Mouse (Mus musculus): ENCODE data around the gene Igf2r. TPM values are rescaled to one million over a fixed set of nuclear protein-coding genes. Genes with fewer than 3 reads are reported as not detected.
A peak's percentile ranks its signal among the peaks of the same experiment; 100 is the strongest.

The Igf2r gene
- polyA plus RNA-seq, 1 experiment from 2014 or later = 21.7 TPM

DNA sequence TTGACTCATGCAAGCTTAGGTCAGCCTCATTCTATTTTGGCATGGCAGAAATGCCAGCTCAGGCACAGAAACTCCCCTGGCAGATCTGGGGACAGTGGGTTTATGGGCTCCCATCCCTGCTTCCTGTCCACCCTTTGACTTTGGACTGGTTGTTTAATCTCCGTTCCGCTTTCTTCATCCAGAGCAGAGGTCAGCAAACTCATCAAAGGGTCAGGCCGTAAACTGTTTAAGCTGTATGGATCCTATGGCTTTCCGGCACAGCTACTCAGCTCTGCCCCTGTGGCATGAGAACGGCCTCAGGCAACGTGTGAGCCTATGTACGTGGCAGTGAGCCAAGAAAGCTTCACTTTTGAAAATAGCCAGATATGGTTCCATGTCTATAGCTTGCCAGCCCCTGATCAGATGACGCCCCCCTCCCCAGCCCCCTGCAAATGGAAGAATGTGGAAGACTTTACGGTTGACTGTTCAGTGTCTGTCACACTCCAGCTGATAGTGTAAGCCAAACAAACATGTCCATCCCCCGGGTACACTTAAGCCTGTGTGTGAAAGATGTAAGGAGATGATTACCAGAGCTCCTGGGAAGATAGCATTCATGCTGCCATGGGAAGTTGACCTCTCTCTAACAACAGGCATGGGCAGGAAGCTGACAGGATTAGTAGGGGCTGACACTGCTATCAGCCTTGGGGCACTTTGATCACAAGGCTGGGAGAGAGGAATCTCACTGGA, 21.1 kb upstream of the Igf2r start:
- no peak overlapping the region for H3K9ac ChIP-seq (ENCODE audit: low read length)
- H3K9me3 ChIP-seq (ENCODE audit: control insufficient read depth, low read length) = no peaks in the 10 kb centered on the region
- H3K4me3 ChIP-seq (ENCODE audit: low read depth, low read length) = no peak overlapping the region
- no peak overlapping the region for H3K4me2 ChIP-seq (ENCODE audit: low read depth, low read length, severe bottlenecking)
- WGBS = 27% methylated on average over 10 of the region's 10 CpGs
- H3K4me1 ChIP-seq (replicated peaks; ENCODE audit: control insufficient read depth, insufficient read depth, low read length) = no peaks in the 10 kb centered on the region; the same call in 1 of the 2 replicates
- H3K36me3 ChIP-seq (ENCODE audit: control insufficient read depth, insufficient read depth, low read length) = no peaks in the 10 kb centered on the region
- H3K27me3 ChIP-seq (ENCODE audit: control insufficient read depth, insufficient read depth, low read length) = no peaks in the 10 kb centered on the region
- peak; percentile 62 for DNase-seq (ENCODE audit: low spot score)
- ATAC-seq (replicated peaks; ENCODE audit: low FRiP score) = peak; percentile 55; the same call in 1 of the 2 replicates
- H3K27ac ChIP-seq (ENCODE audit: low read depth, low read length) = peak overlapping the region; percentile 34

GRCm38 (mm10) chr17:12782861-12783847, 13.7 kb upstream of the Igf2r start:
- Histone ChIP-seq H3K4me1 (replicated peaks; ENCODE audit: control insufficient read depth, insufficient read depth, low read length) (no peaks in the 10 kb centered on the region; the same call in 1 of the 2 replicates), H3K4me3 (ENCODE audit: low read depth, low read length) (no peak overlapping the region), H3K27ac (ENCODE audit: low read depth, low read length) (no peak overlapping the region), H3K9me3 (ENCODE audit: control insufficient read depth, low read length) (no peaks in the 10 kb centered on the region), H3K4me2 (ENCODE audit: low read depth, low read length, severe bottlenecking) (no peak overlapping the region), H3K36me3 (ENCODE audit: control insufficient read depth, insufficient read depth, low read length) (no peaks in the 10 kb centered on the region), H3K27me3 (ENCODE audit: control insufficient read depth, insufficient read depth, low read length) (no peaks in the 10 kb centered on the region), H3K9ac (ENCODE audit: low read length) (no peak overlapping the region)
- WGBS = 79% methylated on average over 11 of the region's 11 CpGs
- DNase-seq (ENCODE audit: low spot score) (no peak), ATAC-seq (replicated peaks; ENCODE audit: low FRiP score) (no peak)

DNA sequence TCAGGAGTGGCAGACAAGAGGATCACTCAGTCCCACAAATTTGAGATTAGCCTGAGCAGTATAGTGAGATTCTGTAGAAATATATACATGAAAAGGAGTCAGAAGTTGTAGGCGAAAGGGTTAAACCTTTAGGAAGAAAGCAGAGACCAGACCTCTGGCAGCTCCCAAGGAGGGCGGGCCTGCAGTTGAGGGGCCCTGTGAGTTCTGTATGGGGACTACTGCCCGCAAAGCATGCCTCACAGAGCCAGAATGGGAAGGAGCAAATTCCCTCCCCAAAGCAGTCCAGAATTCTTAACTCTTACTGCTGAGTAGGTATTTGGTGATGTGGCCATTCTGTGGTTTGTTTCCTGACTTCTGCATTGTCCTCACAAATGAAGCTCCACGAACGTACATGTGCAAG, 11.6 kb upstream of the Igf2r start:
- no peaks in the 10 kb centered on the region for H3K36me3 ChIP-seq (ENCODE audit: control insufficient read depth, insufficient read depth, low read length)
- WGBS = 46% methylated on average over 5 of the region's 5 CpGs
- H3K9me3 ChIP-seq (ENCODE audit: control insufficient read depth, low read length) = no peaks in the 10 kb centered on the region
- no peak overlapping the region for H3K4me3 ChIP-seq (ENCODE audit: low read depth, low read length)
- ATAC-seq (replicated peaks; ENCODE audit: low FRiP score) (no peak), DNase-seq (ENCODE audit: low spot score) (peak; percentile 60)
- H3K9ac ChIP-seq (ENCODE audit: low read length) = no peak overlapping the region
- no peak overlapping the region for H3K27ac ChIP-seq (ENCODE audit: low read depth, low read length)
- H3K4me2 ChIP-seq (ENCODE audit: low read depth, low read length, severe bottlenecking) = no peak overlapping the region
- H3K4me1 ChIP-seq (replicated peaks; ENCODE audit: control insufficient read depth, insufficient read depth, low read length) = no peaks in the 10 kb centered on the region; the same call in 1 of the 2 replicates
- no peaks in the 10 kb centered on the region for H3K27me3 ChIP-seq (ENCODE audit: control insufficient read depth, insufficient read depth, low read length)

DNA sequence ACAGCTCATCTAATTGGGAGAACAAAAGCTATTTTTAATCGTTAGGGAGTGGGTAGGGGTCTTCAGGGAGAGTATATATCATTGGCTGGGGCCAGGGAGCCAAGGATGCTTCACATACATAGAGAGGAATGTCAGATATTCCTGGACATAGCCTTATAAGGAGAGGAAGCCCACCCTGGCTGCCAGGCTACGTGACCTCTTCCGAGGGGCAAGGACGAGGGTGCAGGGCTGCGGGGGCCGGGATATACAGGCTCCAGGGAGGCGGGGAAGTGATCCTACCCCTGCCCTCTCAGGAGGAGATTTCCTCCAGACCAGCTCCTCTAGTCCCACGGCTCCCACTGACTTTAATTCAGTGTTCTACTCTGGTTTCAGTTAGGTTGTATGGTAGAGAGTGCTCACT, 10.7 kb upstream of the Igf2r start:
- Histone ChIP-seq H3K4me3 (ENCODE audit: low read depth, low read length) (no peak overlapping the region), H3K4me2 (ENCODE audit: low read depth, low read length, severe bottlenecking) (no peak overlapping the region), H3K27me3 (ENCODE audit: control insufficient read depth, insufficient read depth, low read length) (no peaks in the 10 kb centered on the region), H3K27ac (ENCODE audit: low read depth, low read length) (0 out of 2 replicates have a peak overlapping the region, but pooled peaks have one; percentile 12), H3K36me3 (ENCODE audit: control insufficient read depth, insufficient read depth, low read length) (no peaks in the 10 kb centered on the region), H3K9me3 (ENCODE audit: control insufficient read depth, low read length) (no peaks in the 10 kb centered on the region), H3K9ac (ENCODE audit: low read length) (no peak overlapping the region), H3K4me1 (replicated peaks; ENCODE audit: control insufficient read depth, insufficient read depth, low read length) (no peaks in the 10 kb centered on the region; the same call in 1 of the 2 replicates)
- peak; percentile 57 for DNase-seq (ENCODE audit: low spot score)
- whole genome bisulfite sequencing = 67% methylated on average over 8 of the region's 8 CpGs
- ATAC-seq (replicated peaks; ENCODE audit: low FRiP score) = no peak

DNA sequence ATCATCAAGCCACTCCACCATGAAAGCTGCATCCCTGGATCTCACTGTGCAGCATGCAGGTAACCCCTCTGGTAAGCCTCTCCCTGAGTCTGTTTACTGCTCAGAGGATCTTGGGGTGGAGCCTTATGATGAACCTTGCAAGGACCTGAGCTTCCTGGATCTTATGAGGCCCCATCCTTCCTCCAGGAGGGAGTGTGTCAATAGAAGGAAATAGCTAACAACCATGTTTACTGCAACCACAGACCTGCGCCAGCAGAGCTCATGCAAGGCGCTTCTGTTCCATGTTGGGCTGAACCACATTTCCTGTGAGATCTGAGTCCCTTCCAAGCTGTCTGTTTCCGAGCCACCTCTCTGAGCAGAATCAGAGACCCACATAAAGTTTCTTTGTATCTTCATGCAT, 10.0 kb upstream of the Igf2r start:
- 88% methylated on average over 3 of the region's 3 CpGs for WGBS

DNA sequence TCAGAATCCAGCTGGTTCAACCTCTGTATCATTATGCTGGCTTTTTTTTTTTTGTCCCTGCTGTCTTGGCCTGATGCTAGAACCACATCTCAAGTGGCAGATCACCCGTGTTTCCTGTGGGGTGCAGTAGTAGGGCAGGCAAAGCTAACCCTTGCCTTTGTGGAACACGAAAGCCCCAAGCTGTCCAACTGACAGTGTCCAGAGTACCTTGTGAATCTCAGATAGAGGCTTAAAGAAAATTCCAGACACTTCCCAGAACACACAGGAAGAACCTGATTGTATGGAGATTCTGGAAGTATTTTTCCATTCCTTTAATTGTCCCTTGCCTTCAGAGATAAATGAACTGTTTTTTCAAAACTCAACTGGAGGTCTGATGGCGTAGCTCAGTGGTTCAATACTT, 4.5 kb upstream of the Igf2r start:
- Histone ChIP-seq H3K27ac (ENCODE audit: low read depth, low read length) (no peak overlapping the region), H3K4me2 (ENCODE audit: low read depth, low read length, severe bottlenecking) (no peak overlapping the region), H3K4me1 (replicated peaks; ENCODE audit: control insufficient read depth, insufficient read depth, low read length) (0 out of 2 replicates have a peak, but pooled peaks cover under 1% of the 10 kb centered on the region), H3K9me3 (ENCODE audit: control insufficient read depth, low read length) (no peaks in the 10 kb centered on the region), H3K27me3 (ENCODE audit: control insufficient read depth, insufficient read depth, low read length) (no peaks in the 10 kb centered on the region), H3K36me3 (ENCODE audit: control insufficient read depth, insufficient read depth, low read length) (no peaks in the 10 kb centered on the region), H3K9ac (ENCODE audit: low read length) (no peak overlapping the region), H3K4me3 (ENCODE audit: low read depth, low read length) (no peak overlapping the region)
- no peak for DNase-seq (ENCODE audit: low spot score)
- ATAC-seq (replicated peaks; ENCODE audit: low FRiP score) = no peak
- 82% methylated on average over 3 of the region's 3 CpGs for WGBS

More for the DNA sequence above, 10.0 kb upstream of the Igf2r start:
- Histone ChIP-seq H3K4me1 (replicated peaks; ENCODE audit: control insufficient read depth, insufficient read depth, low read length) (no peaks in the 10 kb centered on the region; the same call in 1 of the 2 replicates), H3K27ac (ENCODE audit: low read depth, low read length) (no peak overlapping the region), H3K4me2 (ENCODE audit: low read depth, low read length, severe bottlenecking) (no peak overlapping the region), H3K36me3 (ENCODE audit: control insufficient read depth, insufficient read depth, low read length) (no peaks in the 10 kb centered on the region), H3K27me3 (ENCODE audit: control insufficient read depth, insufficient read depth, low read length) (no peaks in the 10 kb centered on the region), H3K4me3 (ENCODE audit: low read depth, low read length) (no peak overlapping the region), H3K9ac (ENCODE audit: low read length) (no peak overlapping the region), H3K9me3 (ENCODE audit: control insufficient read depth, low read length) (no peaks in the 10 kb centered on the region)
- ATAC-seq (replicated peaks; ENCODE audit: low FRiP score) = no peak
- no peak for DNase-seq (ENCODE audit: low spot score)

DNA sequence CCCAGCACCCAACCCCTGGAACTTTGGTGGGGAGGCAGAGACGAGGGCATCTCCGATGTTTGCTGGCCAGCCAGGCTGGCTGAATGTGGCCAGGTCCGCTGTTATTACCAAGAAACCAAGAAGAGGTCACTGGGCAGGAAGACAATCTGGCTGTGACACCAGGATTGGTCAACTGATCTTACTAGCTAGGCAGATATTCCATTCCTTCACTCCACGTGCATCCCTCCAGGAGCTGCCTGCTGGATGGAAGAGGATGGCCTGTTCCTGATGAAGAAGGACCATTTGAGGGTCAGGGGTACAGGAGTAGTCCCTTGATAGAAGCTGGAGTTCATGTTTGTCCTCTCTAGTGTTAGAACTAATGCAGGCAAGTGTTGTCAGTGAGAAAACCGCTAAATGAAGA, 1.0 kb upstream of the Igf2r start:
- ATAC-seq (replicated peaks; ENCODE audit: low FRiP score) (no peak), DNase-seq (ENCODE audit: low spot score) (no peak)
- Histone ChIP-seq H3K4me1 (replicated peaks; ENCODE audit: control insufficient read depth, insufficient read depth, low read length) (peaks cover 7% of the 10 kb centered on the region; the same call in 1 of the 2 replicates), H3K9ac (ENCODE audit: low read length) (no peak overlapping the region), H3K4me3 (ENCODE audit: low read depth, low read length) (no peak overlapping the region), H3K36me3 (ENCODE audit: control insufficient read depth, insufficient read depth, low read length) (no peaks in the 10 kb centered on the region), H3K4me2 (ENCODE audit: low read depth, low read length, severe bottlenecking) (no peak overlapping the region), H3K27ac (ENCODE audit: low read depth, low read length) (no peak overlapping the region), H3K9me3 (ENCODE audit: control insufficient read depth, low read length) (no peaks in the 10 kb centered on the region), H3K27me3 (ENCODE audit: control insufficient read depth, insufficient read depth, low read length) (no peaks in the 10 kb centered on the region)
- WGBS = 82% methylated on average over 5 of the region's 5 CpGs
